Mouse (Mus musculus) heart, postnatal 0 days (tissue): ENCODE data around the gene Map2k1.

ENCODE experiments used
- CTCF ChIP-seq: IDR thresholded peaks from 2 replicates; pipeline ENCODE4 v1.5.1; 2016; ENCODE audit warnings: antibody characterized with exemption, control low read depth, low read depth
- EP300 ChIP-seq: IDR thresholded peaks from 2 replicates; pipeline ENCODE4 v1.6.1; 2016; ENCODE audit warnings: antibody characterized with exemption, low read depth

DNA sequence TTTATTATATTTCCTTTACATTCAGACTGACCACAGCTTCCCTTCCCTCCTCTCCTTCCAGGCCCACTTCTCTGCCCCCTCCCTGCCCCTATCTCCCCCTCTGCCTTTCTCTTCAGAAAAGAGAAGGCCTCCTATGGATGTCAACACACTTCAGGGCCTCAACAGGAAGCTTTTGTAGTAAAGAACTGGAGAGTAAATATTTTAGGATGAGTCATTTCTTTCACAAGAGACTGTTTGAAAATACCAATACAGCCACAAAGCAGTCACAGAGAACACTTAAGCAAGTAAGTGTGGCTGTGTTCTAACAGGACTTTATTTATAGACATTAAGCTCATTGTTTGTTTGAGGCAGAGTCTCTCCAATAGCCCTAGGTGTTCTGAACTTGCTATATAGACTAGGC is 51.1 kb downstream of the Map2k1 start:
- TF ChIP-seq CTCF (no peak), EP300 (no peak)
